Mouse (Mus musculus) megakaryocyte-erythroid progenitor cell, adult 5-6 weeks (primary cell): ENCODE data around the gene Uba1y. TPM values are rescaled to one million over a fixed set of nuclear protein-coding genes. Genes with fewer than 3 reads are reported as not detected.
"Not testable (repeated sequence)": the region's sequence is repeated elsewhere in the genome, so short reads cannot be mapped to it uniquely, and the experiment has no call there.

ENCODE experiments used
- ATAC-seq: replicated peaks from 2 replicates; pipeline ENCODE4 v1.8.0; 2016; ENCODE audit warnings: mild to moderate bottlenecking, inconsistent platforms; ENCODE audit not compliant: severe bottlenecking, poor library complexity, low FRiP score, low TSS enrichment
- total RNA-seq, 2 experiments: library from RNA; stranded (forward) in 1 of 2; stranded (reverse) in 1 of 2; fragments of 200-1000, 215-1000 nt in 1 of 2; fragments of >200 nt in 1 of 2; fragmentation: Nextera tagmentation in 1 of 2; gene quantifications; 2 replicates each; pipeline ENCODE4 v1.2.3; 2014 to 2017

Gene Uba1y
- not detected in 2 replicates for total RNA-seq (2014; fragmentation: Nextera tagmentation)
- not detected in 2 replicates for total RNA-seq (2017)

- ATAC-seq: no peak
Observed at GRCm38 (mm10) chrY:818396-818795, at the start of gene Uba1y. TSS of gene Uba1y (plus strand) at chrY:818649.

- ATAC-seq: not testable (repeated sequence)
Observed at GRCm38 (mm10) chrY:797309-797708, 21.1 kb upstream of the Uba1y start, which contains the start of gene Zfy1. TSS of gene Zfy1 (minus strand) at chrY:797409.

GRCm38 (mm10) chrY:808991-809661 is 9.3 kb upstream of the Uba1y start:
- no peak for ATAC-seq

GRCm38 (mm10) chrY:872404-872803 is 54.0 kb downstream of the Uba1y start:
- ATAC-seq: no peak

- ATAC-seq: no peak
Observed at GRCm38 (mm10) chrY:872855-873549, 54.6 kb downstream of the Uba1y start.

Other genes with a start within 250 kb of the Uba1y start
- gene Zfy1, start 21.2 kb upstream of the Uba1y start, total RNA-seq (2014; fragmentation: Nextera tagmentation): not detected in 2 replicates
- not detected in 2 replicates for gene Zfy1, start 21.2 kb upstream of the Uba1y start, total RNA-seq (2017)
- gene Kdm5d, start 79.1 kb downstream of the Uba1y start, total RNA-seq (2014; fragmentation: Nextera tagmentation): 22.9 and 24.8 TPM in 2 replicates
- 17.0 and 31.8 TPM in 2 replicates for gene Kdm5d, start 79.1 kb downstream of the Uba1y start, total RNA-seq (2017)
- gene Eif2s3y, start 191.9 kb downstream of the Uba1y start, total RNA-seq (2014; fragmentation: Nextera tagmentation): 77.6 and 141 TPM in 2 replicates
- gene Eif2s3y, start 191.9 kb downstream of the Uba1y start, total RNA-seq (2017): 135 and 196 TPM in 2 replicates